Mouse (Mus musculus) forebrain, embryonic 14.5 days (tissue): ENCODE measurements around the gene Tarbp2. TPM values are rescaled to one million over a fixed set of nuclear protein-coding genes. Genes with fewer than 3 reads are reported as not detected.

Source experiments
- polyA plus RNA-seq: library from polyadenylated mRNA; unstranded; fragments of >200 nt; fragmentation: Nextera tagmentation; extraction: Ambion mirVana; gene quantifications from 2 replicates; pipeline ENCODE4 v1.2.1, GENCODE M21; 2014

Tarbp2 gene
- polyA plus RNA-seq, 1 experiment from 2014 or later = 83.9 TPM

Other genes starting within 250 kb of the Tarbp2 start
- gene Gm9918, start 247.6 kb upstream of the Tarbp2 start, polyA plus RNA-seq = not detected in 2 replicates
- gene Mfsd5, start 238.7 kb upstream of the Tarbp2 start, polyA plus RNA-seq = 43.8 and 48.8 TPM in 2 replicates
- 11.5 and 13.5 TPM in 2 replicates for gene Espl1, start 221.9 kb upstream of the Tarbp2 start, polyA plus RNA-seq
- gene Pfdn5, start 192.1 kb upstream of the Tarbp2 start, polyA plus RNA-seq = 509 and 642 TPM in 2 replicates
- 90.9 and 108 TPM in 2 replicates for gene Myg1, start 186.5 kb upstream of the Tarbp2 start, polyA plus RNA-seq
- 43.2 and 48.2 TPM in 2 replicates for gene Aaas, start 167.4 kb upstream of the Tarbp2 start, polyA plus RNA-seq
- gene Sp7, start 151.0 kb upstream of the Tarbp2 start, polyA plus RNA-seq = 0.33 and 0.39 TPM in 2 replicates
- gene Sp1, start 112.0 kb upstream of the Tarbp2 start, polyA plus RNA-seq = 6.6 and 7.0 TPM in 2 replicates
- 0.11 and 0.25 TPM in 2 replicates for gene Amhr2, start 72.8 kb upstream of the Tarbp2 start, polyA plus RNA-seq
- 103 and 116 TPM in 2 replicates for gene Prr13, start 59.2 kb upstream of the Tarbp2 start, polyA plus RNA-seq
- 187 and 226 TPM in 2 replicates for gene Pcbp2, start 47.7 kb upstream of the Tarbp2 start, polyA plus RNA-seq
- 13.4 TPM in 1 of 2 replicates, not detected in the other for gene Gm10337, start 14.5 kb upstream of the Tarbp2 start, polyA plus RNA-seq
- 28.6 and 36.9 TPM in 2 replicates for gene Map3k12, start 1.1 kb upstream of the Tarbp2 start, polyA plus RNA-seq
- gene Npff, start 6.8 kb downstream of the Tarbp2 start, polyA plus RNA-seq = 1.3 and 1.4 TPM in 2 replicates
- gene Gm28047, start 106.9 kb downstream of the Tarbp2 start, polyA plus RNA-seq = not detected in 2 replicates
- 12.6 and 15.4 TPM in 2 replicates for gene Atf7, start 107.3 kb downstream of the Tarbp2 start, polyA plus RNA-seq
- 62.4 and 88.3 TPM in 2 replicates for gene Atp5g2, start 154.2 kb downstream of the Tarbp2 start, polyA plus RNA-seq
- 48.2 and 61.2 TPM in 2 replicates for gene Calcoco1, start 204.0 kb downstream of the Tarbp2 start, polyA plus RNA-seq